Mouse (Mus musculus): ENCODE measurements around the gene Cmc2.

Cmc2 gene

DNA sequence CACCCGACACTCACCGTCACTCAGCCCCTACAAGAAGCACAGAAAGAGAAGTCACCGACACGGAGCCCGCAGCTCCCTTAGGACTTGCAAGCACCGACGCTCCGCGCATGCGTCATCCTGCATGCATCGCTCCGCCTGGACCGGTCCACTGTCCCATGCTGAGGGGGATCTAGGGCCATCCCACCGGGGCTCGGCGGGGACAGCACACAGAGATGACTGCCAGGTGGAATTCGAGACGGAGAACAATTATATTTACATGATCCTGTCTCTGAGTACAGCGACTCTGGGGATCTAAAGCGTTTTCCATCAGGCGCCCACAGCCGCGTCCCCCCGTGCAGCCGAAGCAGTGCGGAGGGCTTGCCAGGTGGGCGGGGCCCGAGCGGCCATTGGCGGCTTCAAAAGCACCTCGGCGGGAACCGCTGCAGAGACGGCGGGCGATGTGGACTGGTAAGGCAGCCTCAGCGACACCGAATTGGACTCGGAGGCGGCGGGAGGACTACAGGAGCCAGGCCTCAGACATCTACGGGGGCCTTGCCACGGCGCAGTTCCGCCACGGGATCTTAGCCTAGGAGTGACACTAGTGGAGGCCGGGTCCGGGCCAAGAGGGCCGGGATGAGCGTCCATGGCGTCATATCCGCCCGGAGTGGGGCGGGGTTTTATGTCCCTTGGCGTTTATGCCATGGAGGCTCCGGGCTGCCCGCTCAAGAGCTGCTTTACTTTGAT is at the start of gene Cmc2, which contains the start of gene Cenpn:
Gene Cmc2, minus strand, starts transcription at position 119 of the 723 bp plus-strand sequence.
Gene Cenpn, plus strand, starts transcription at position 394 of the 723 bp plus-strand sequence.
- DNase-seq: peak; percentile 88 to 90

GRCm38 (mm10) chr8:116969531-116969930 is 48.3 kb upstream of the Cmc2 start:
- no peak for DNase-seq

DNA sequence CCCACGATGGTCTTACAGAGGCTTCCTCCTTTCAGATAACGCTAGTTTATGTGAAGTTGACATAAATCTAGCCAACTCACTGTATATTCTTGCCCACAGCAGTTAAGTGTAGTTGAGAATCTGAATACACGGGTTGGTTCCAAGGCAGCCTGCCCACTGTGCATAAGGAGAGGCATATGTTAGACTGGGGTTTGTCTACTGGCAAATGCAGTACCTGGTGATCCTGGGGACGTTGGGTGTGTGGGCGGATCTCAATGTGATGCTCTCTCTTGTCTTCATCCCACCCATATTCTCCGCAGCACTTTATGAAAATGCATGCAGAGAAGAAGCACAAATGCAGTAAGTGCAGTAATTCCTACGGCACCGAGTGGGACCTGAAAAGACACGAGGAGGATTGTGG is 33.2 kb upstream of the Cmc2 start:
- DNase-seq: no peak

GRCm38 (mm10) chr8:116952428-116952827 is 31.2 kb upstream of the Cmc2 start:
- no peak for DNase-seq

- peak in 1 of 2 experiments; percentile 21 for DNase-seq
These were observed 30.5 kb upstream of the Cmc2 start for GRCm38 (mm10) chr8:116951778-116952177.

DNA sequence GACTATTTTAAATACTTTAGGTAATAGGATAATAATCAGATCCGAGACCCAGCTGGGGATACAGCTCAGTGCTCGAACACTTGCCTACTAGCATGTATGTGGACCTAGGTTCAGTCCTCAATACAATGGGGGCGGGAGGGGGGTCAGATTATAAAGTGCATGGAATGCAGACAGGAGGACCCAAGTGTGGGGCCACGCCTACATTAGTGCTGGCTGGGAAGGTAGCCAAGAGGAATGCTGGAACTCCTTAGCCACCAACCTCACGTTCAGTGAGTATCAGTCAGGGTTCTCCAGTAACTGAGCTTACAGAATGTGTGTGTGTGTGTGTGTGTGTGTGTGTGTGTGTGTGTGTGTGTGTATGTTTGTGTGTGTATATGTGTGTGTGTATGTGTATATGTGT is 30.1 kb upstream of the Cmc2 start:
- DNase-seq: peak; percentile 35 to 49

DNA sequence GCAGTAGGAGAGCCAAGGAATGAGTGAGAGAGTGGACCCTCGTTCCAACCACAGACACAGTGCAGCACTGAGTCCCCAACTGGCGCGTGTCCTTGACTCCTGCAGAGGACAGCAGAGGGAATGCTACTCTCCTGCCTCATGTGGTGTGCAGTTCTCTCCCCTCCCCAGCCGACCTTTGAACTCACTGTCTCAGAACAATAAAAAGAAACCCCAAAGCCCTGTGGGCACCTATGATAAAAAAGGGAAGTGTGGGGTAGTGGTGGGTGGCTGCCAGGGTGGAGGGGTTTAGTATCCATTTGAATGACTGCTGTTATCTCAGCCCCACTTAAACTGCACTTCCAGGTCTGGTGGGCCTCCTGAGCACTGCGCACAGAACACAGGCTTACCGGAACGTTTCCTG is 26.3 kb upstream of the Cmc2 start:
- DNase-seq: no peak

- DNase-seq: no peak
These were observed 25.6 kb upstream of the Cmc2 start for GRCm38 (mm10) chr8:116946851-116947250.

- DNase-seq: peak in 1 of 2 experiments; percentile 16
These were observed 25.1 kb upstream of the Cmc2 start for GRCm38 (mm10) chr8:116946268-116946838.

- DNase-seq: no peak
These were observed 24.1 kb upstream of the Cmc2 start for GRCm38 (mm10) chr8:116945169-116945910.

DNA sequence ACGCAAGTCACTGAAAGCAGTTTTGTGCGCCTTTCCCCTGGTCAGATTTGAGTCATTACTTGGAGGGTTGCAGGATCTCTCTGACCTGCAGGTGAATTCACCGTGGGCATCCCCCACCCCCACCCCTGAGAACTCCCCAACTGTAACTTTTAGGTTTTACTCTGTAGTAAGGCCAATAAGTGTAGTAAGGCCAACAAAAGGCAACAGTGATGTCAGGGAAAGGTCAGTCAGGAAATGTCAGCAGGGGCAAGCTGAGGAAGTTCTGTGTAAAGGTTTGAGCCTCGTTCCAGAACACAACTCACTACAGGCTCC is 23.1 kb upstream of the Cmc2 start:
- no peak for DNase-seq

DNA sequence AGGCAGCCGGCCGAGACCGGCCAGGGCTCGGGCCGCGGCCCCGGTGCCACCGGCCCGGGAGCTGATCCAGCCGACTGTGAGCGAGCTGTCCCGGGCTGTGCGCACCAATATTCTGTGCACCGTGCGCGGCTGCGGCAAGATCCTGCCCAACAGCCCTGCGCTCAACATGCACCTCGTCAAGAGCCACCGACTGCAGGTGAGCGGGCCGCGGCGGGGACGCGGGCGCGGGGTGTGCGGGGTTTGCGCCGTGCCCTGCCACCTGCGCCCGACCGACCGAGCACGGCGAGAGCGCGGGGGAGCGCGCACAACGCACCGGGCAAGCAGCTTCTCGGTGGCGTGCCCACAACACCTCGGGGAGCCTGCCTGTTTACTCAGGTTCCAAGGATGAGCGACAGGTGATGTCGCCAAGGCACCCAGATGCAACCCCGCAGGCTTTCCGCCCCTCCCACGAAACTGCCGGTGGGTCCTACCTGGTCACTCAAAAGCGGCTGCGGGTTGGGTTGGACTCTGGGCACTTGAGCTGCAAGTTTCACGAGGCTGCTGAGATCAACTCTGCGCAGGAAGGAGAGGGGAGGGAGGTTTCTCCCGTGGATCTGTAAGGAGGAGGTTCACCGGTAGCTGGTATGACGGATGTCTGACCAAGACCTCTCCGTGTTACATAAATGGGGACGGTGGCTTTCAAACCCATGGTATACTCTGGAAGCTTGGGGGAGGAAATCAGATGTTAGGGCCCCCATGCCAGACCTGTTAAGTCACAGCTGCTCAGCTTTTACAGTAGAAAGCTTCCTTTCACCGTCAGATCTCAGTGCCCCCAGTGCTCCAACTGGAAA is 22.5 kb upstream of the Cmc2 start:
- DNase-seq: peak; percentile 33 to 44

DNA sequence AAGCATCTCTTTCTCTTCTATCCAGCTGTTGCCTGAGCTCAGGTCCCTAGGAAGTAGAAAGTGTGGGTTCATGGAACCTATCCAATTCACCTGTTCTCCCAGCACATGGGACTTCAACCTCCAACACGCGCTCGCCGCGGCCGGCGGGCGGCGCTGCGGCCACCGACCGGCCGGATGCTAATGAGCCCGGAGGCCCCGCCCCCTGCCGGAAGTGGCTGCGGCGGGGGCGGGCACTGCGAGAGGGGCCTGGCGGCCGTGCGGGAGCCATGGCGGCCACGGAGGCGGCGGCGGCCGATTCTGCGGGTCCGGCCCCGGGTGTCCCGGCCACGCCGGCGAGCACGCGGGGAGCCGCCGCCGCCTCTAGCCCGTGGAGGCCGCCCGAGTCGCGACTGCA is 21.9 kb upstream of the Cmc2 start, which contains the start of gene Atmin:
Gene Atmin, plus strand, starts transcription at position 233 of the 394 bp plus-strand sequence.
- peak; percentile 80 to 88 for DNase-seq

DNA sequence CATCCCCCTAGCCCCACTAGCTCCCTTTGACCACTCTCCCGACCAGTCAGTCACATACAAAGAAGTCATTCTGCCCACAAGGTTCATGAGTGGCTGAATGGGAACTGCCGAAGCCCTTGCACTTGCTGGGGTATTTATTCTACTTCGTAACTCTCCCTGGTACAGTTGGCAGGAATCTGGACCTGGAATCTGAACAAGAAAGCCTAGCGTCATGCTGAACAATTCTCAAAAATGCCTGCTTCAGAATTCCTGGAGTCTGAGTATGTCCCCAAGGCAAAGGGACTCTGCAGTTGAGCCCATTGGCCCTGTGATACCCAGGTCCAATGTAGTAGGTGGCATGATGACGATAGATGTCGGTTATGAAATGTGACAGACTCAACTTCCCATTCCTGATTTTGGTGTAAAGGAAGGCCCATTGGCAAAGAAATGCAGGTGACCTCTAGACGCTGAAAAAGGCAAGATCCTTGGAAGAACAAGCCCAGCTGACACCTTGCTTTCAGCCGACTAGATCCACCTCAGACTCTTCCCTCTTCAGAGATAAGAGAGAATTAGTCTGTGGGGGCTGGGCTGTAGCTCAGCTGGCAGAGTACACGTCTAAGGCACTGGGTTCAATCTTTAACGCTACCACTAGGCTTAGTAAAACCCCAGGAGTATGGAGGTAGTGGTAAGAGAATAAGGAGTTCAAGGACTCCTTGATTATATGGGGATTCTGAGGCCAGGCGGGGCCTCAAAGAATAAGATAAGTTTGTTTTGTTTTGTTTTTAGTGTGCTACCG is 21.2 kb upstream of the Cmc2 start:
- DNase-seq: peak in 1 of 2 experiments; percentile 23

- DNase-seq: no peak
These were observed 14.3 kb upstream of the Cmc2 start for GRCm38 (mm10) chr8:116935506-116935905.

DNA sequence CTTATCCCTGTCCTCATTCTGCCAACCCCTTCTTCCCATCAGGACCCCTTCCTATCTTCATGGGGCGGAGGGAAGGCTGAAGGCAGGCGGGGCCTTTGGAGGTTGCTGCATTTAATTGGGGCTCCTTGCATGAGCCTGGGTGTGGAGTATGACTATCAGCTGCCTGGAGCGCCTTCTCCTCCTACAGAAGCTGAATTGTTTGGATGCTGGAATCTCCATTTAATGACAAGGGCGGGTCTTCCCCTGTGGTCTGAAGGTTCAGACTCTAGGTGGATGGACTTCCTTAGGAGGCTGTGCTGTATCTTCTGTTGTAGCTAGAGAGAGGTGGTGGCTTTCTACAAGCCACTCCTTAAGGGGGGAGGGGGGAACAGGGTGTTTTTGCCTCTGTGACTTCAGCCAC is 13.7 kb upstream of the Cmc2 start:
- no peak for DNase-seq

DNA sequence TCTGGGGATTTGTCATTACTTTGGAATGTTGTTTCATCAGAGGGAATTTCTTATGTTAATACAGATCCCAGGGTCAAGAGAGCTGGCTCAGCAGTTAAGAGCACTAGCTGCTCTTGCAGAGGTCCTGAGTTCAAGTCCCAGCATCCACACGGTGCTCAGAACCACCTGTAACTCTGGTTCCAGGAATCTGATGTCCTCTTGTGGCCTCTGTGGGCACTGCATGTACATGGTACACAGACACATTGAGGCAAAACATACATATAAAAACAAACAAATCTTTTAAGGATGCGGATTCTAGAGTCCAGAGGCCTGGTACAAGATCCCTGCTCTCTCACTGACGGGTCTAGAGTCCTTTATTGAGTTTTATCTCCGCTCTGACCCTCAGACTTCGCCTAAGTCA is 7.3 kb upstream of the Cmc2 start:
- DNase-seq: no peak

DNA sequence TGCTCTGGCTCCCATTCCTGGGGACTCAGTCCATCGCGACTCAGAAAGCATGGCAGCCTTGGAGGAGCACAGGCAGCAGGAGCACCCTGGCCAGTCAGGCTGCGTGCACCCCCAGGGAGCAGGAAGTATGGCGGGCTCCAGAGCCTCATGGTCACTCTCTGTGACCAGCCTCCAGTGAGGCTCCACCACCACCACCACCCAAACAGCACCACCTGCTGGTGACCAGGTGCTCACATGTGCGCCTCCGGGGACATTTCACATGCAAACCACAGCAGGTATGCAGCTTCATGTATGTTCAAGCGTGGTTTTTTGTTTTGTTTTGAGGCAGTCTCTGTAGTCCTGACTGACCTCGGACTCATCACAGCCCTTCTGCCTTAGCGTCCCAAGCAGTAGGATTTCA is 6.6 kb upstream of the Cmc2 start:
- DNase-seq: peak in 1 of 2 experiments; percentile 36

DNA sequence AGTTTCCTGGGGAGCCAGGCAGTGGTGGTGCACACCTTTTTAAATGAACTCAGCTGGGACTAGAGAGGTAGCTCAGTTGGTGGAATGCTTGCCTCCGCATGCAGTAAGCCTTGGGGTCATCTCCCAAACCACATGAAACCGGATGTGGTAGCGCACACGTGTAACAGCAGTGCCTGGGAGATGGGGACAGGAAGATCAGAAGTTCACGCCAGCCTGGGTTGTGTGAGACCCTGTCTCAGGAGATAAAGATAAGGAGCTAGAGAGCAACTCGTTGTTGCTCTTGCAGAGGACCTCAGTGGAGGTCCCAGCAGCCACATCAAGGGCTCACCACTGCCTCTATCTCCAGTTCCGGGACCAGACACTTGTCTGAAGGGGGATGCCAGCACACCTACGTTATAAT is 2.3 kb upstream of the Cmc2 start:
- DNase-seq: no peak

DNA sequence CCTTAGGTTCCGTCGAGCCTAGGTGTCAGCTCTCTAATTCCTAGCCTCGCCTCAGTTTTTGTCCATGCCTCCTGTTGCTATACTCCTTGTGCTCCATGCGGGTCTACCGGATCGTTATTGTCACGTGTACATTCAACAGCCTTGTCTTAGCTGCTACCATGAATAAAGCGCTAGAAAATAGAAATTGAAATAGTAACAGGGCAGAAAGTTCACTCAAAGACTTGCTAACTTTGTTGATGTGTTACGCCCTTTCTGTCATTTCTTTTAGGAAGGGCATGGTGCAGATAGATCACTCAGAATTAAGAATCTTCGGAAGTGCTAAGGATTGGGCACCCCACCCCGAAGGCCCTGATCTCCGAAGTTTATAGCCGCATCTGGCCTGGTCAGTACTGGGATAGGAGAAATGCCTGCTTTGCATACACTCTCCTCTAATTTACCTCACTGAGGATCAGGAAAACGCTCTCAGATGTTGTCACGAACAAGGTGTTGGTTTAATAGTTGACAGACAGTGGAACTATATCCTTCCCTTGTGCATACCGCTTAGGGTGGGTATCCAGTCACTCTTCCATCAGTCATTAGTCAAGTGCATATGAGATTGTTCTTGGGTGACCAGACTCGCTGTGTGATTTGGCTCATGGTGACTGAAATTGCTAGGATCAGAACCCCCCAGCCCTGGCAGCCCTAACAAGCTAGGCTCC is 954 bp upstream of the Cmc2 start:
- DNase-seq: no peak

DNA sequence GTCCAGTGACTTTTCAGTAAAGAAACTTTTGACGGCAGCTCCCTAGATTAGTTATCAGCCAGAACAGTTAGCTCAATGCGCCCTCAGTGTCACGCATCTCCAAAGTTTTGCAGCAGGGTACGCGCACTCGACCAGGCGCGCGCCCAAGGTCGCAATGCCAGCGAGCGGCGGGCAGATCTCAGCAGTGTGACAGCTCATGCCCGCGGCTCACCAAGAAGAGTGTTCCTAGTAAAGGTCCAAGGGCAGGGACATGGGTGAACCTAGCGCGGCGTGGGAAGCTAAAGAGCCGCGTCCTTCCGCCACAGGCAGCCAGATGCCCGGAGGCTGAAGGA is 284 bp downstream of the Cmc2 start:
- no peak for DNase-seq

GRCm38 (mm10) chr8:116905836-116906235 is 15.4 kb downstream of the Cmc2 start:
- DNase-seq: no peak
